Mouse (Mus musculus) liver, embryonic 14.5 days (tissue): Measurements from ENCODE around the gene Kcnq1. TPM values are rescaled to one million over a fixed set of nuclear protein-coding genes. Genes with fewer than 3 reads are reported as not detected.

ENCODE experiments used
- ATAC-seq: fragments of 200-750 bp; cut with Nextera tagmentation; 2 replicates; pipeline ENCODE4 v1.8.0; 2017; ENCODE audit warnings: moderate number of reproducible peaks, mild to moderate bottlenecking, moderate library complexity; ENCODE audit not compliant: insufficient read depth
- DNase-seq, 3 experiments: peaks; one replicate each; pipeline ENCODE4 v3.0.0-alpha.2; 2012 to 2013; ENCODE audit warnings: low read depth in 3 of 3, low spot score in 3 of 3
- H3K27ac ChIP-seq: fragments of 300-500 bp; sonication (generic); 2 replicates; pipeline ENCODE4 v1.5.1; 2014; ENCODE audit warnings: moderate library complexity, mild to moderate bottlenecking, control low read depth, inconsistent platforms
- H3K27me3 ChIP-seq: fragments of 300-500 bp; sonication (generic); 2 replicates; pipeline ENCODE4 v1.6.1; 2014; ENCODE audit warnings: mild to moderate bottlenecking, low read length, moderate library complexity; ENCODE audit not compliant: control insufficient read depth, insufficient read depth
- H3K36me3 ChIP-seq: fragments of 300-500 bp; sonication (generic); replicated peaks from 2 replicates; pipeline ENCODE4 v1.6.1; 2014; ENCODE audit warnings: low read depth; ENCODE audit not compliant: control insufficient read depth, insufficient read depth
- H3K4me1 ChIP-seq, 2 experiments: fragments of 200-500 bp in 1 of 2; fragments of 300-500 bp in 1 of 2; sonication (generic) in 1 of 2; replicated peaks; 2 replicates each; pipeline ENCODE4 v1.6.1; 2012 to 2014; ENCODE audit warnings: antibody characterized with exemption in 1 of 2, inconsistent platforms in 1 of 2, low read length in 1 of 2; ENCODE audit not compliant: control insufficient read depth in 2 of 2, insufficient read depth in 2 of 2
- H3K4me2 ChIP-seq: fragments of 300-500 bp; sonication (generic); 2 replicates; pipeline ENCODE4 v1.6.1; 2014; ENCODE audit warnings: low read depth, mild to moderate bottlenecking, control low read depth, moderate library complexity
- H3K4me3 ChIP-seq, 2 experiments: fragments of 200-500 bp in 1 of 2; fragments of 300-500 bp in 1 of 2; sonication (generic) in 1 of 2; 2 replicates each; pipeline ENCODE4 v1.5.1; 2012 to 2014; ENCODE audit warnings: low read depth in 2 of 2, low read length in 2 of 2, mild to moderate bottlenecking in 2 of 2, control low read depth in 1 of 2, inconsistent platforms in 1 of 2, moderate library complexity in 1 of 2; ENCODE audit not compliant: insufficient read depth in 1 of 2
- H3K9ac ChIP-seq: fragments of 300-500 bp; sonication (generic); replicated peaks from 2 replicates; pipeline ENCODE4 v1.6.1; 2014; ENCODE audit warnings: mild to moderate bottlenecking, control low read depth, moderate library complexity
- H3K9me3 ChIP-seq: fragments of 300-500 bp; sonication (generic); 2 replicates; pipeline ENCODE4 v1.6.1; 2016; ENCODE audit warnings: low read length, mixed read lengths; ENCODE audit not compliant: control insufficient read depth
- CTCF ChIP-seq: IDR thresholded peaks from 2 replicates; pipeline ENCODE4 v1.5.1; 2016; ENCODE audit warnings: antibody characterized with exemption, low read depth, control low read depth
- EP300 ChIP-seq: IDR thresholded peaks from 2 replicates; pipeline ENCODE4 v1.6.1; 2016; ENCODE audit warnings: antibody characterized with exemption, low read depth
- WGBS: fragments of 180-500 bp; shearing (Covaris S2); extraction: QIAGEN DNeasy Blood & Tissue Kit; methylation state at CpG from one replicate; pipeline ENCODE4 v1.1.7; 2014; ENCODE audit not compliant: insufficient replicate concordance; 5-methylcytosine and 5-hydroxymethylcytosine counted together
- polyA plus RNA-seq, 2 experiments: library from polyadenylated mRNA; depleted of rRNA in 1 of 2; stranded (reverse) in 1 of 2; unstranded in 1 of 2; fragments of >200 nt; fragmentation: Nextera tagmentation in 1 of 2; extraction: Ambion mirVana in 1 of 2; gene quantifications; 2 replicates each; pipeline versions ENCODE4 v1.2.1 to v1.2.3; 2012 to 2014

The Kcnq1 gene
- polyA plus RNA-seq, 2 experiments: 0.12 to 0.41 TPM

- TF ChIP-seq CTCF (no peak), EP300 (no peak)
- Histone ChIP-seq H3K9ac (no peak overlapping the region), H3K4me2 (no peak overlapping the region), H3K4me1 (no peaks in the 10 kb centered on the region), H3K27ac (no peak overlapping the region), H3K36me3 (no peaks in the 10 kb centered on the region), H3K27me3 (no peaks in the 10 kb centered on the region), H3K4me3 (no peak overlapping the region), H3K9me3 (no peaks in the 10 kb centered on the region)
- DNase-seq (no peak), ATAC-seq (no peak)
- 74% methylated on average over 27 of the region's 27 CpGs for WGBS
These were observed 282.9 kb downstream of the Kcnq1 start for GRCm38 (mm10) chr7:143388783-143389695.

DNA sequence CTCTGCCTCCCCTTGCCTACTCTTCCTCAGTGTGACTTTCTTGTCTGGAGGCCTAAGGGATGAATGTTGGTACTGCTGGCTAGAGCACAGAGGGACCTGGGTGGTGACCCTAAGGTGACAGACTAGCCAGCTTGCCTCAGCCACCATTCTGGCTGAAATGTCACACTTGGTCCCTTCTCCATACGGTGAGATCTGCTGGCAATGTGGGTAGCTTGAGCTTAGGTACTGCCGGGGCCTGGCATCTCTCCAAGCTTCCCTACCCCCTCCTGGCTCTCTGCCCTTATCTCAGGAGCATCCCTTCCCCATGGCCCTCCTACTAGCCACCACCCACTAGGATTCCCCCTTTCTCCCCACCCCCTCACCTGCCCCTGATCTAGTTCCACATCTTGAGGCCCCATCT, 283.7 kb downstream of the Kcnq1 start:
- Histone ChIP-seq H3K4me2 (no peak overlapping the region), H3K4me3 (no peak overlapping the region), H3K9ac (no peak overlapping the region), H3K9me3 (no peaks in the 10 kb centered on the region), H3K4me1 (no peaks in the 10 kb centered on the region; a peak in 1 of 4 replicates), H3K27me3 (no peaks in the 10 kb centered on the region), H3K27ac (no peak overlapping the region), H3K36me3 (no peaks in the 10 kb centered on the region)
- DNase-seq (no peak), ATAC-seq (no peak)
- 51% methylated on average over 2 of the region's 2 CpGs for WGBS
- TF ChIP-seq CTCF (no peak), EP300 (no peak)

GRCm38 (mm10) chr7:143390277-143390948, 284.3 kb downstream of the Kcnq1 start:
- Histone ChIP-seq H3K4me2 (no peak overlapping the region), H3K9me3 (no peaks in the 10 kb centered on the region), H3K9ac (no peak overlapping the region), H3K4me3 (no peak overlapping the region), H3K27ac (no peak overlapping the region), H3K4me1 (no peaks in the 10 kb centered on the region; a peak in 1 of 4 replicates), H3K36me3 (no peaks in the 10 kb centered on the region), H3K27me3 (no peaks in the 10 kb centered on the region)
- TF ChIP-seq EP300 (no peak), CTCF (no peak)
- WGBS: 67% methylated on average over 12 of the region's 12 CpGs
- ATAC-seq (no peak), DNase-seq (no peak)

- Histone ChIP-seq H3K4me3 (no peak overlapping the region), H3K9ac (no peak overlapping the region), H3K9me3 (no peaks in the 10 kb centered on the region), H3K27me3 (no peaks in the 10 kb centered on the region), H3K4me2 (no peak overlapping the region), H3K27ac (no peak overlapping the region), H3K36me3 (no peaks in the 10 kb centered on the region), H3K4me1 (no peaks in the 10 kb centered on the region; a peak in 2 of 4 replicates)
- DNase-seq: no peak
- TF ChIP-seq CTCF (no peak), EP300 (no peak)
- ATAC-seq: no peak
- 60% methylated on average over 9 of the region's 9 CpGs for WGBS
These were observed 289.0 kb downstream of the Kcnq1 start for GRCm38 (mm10) chr7:143395113-143395563.

DNA sequence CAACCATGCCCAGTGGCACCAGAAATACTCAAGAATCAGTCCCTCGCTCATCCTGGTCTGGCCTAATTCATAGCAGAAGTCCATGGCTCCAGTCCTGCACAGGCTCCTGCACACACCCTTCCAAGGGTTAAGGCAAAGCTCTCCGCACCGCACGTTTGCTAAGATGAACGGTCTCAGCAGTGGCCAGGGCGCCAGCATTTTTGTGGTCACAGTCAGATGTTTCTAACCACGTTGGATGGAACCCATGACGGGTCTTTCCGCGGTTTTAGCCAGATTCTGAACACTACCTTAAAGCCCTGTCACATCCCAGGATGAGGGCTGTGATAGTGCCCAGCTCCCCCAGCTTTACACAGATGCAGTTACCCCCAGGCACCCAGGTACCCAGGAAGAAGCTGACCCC, 293.6 kb downstream of the Kcnq1 start:
- Histone ChIP-seq H3K4me3 (no peak overlapping the region), H3K9me3 (no peaks in the 10 kb centered on the region), H3K9ac (no peak overlapping the region), H3K36me3 (no peaks in the 10 kb centered on the region), H3K4me2 (no peak overlapping the region), H3K27me3 (no peaks in the 10 kb centered on the region), H3K4me1 (peaks cover 0 to 4% of the 10 kb centered on the region in 2 experiments; a peak in 2 of 4 replicates), H3K27ac (no peak overlapping the region)
- DNase-seq (no peak), ATAC-seq (no peak)
- 41% methylated on average over 10 of the region's 10 CpGs for WGBS
- TF ChIP-seq CTCF (no peak), EP300 (no peak)
